Mouse (Mus musculus): ENCODE results near the gene Id4. TPM values are rescaled to one million over a fixed set of nuclear protein-coding genes. Genes with fewer than 3 reads are reported as not detected.

Gene Id4
- polyA plus RNA-seq, 1 experiment from 2014 or later, result 6.6 TPM

DNA sequence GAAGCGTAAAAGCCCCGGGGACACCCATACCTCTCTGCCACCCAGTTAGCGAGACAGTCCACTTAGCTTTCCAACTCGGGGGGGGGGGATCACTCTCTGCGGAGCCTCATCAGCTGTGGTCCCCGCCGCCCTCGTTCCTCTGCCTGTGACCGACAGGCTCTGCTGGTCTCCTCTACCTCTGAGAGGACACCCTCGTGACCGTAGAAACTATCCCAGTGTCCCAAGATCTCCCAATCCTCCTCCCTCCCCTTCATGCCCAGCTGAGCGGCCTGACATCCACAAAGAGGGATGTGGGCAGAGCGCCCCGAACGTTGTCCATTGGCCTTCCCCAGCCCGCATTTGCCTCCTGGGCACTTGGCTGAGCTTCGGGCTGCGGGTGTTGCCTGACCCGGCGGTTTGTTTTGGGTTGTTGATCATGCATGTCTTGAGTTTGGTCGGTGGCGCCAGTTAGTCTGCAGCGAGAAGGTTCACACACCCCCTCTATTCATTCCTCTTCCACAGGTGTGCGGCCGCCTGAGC, 1.5 kb downstream of the Id4 start:
- H3K27me3 ChIP-seq (ENCODE audit: insufficient read depth, poor library complexity, severe bottlenecking), result peaks cover 9% of the 10 kb centered on the region; the same call in 1 of the 2 replicates
- H3K9me3 ChIP-seq, result no peaks in the 10 kb centered on the region
- under 1% methylated on average over 25 of the region's 25 CpGs for WGBS
- no peak for DNase-seq (ENCODE audit: low spot score)
- H3K4me1 ChIP-seq, result peaks cover 15% of the 10 kb centered on the region
- peak overlapping the region; percentile 78 for H3K4me3 ChIP-seq
- H3K36me3 ChIP-seq, result no peaks in the 10 kb centered on the region
- peak overlapping the region; percentile 91 for H3K27ac ChIP-seq

GRCm38 (mm10) chr13:48265029-48265428, 4.0 kb downstream of the Id4 start:
- no peak for DNase-seq (ENCODE audit: low spot score)
- Histone ChIP-seq H3K4me3 (no peak overlapping the region), H3K27ac (no peak overlapping the region), H3K36me3 (no peaks in the 10 kb centered on the region), H3K4me1 (peaks cover 21% of the 10 kb centered on the region), H3K27me3 (ENCODE audit: insufficient read depth, poor library complexity, severe bottlenecking) (peaks cover 9% of the 10 kb centered on the region; the same call in 1 of the 2 replicates), H3K9me3 (no peaks in the 10 kb centered on the region)
- 76% methylated on average over 6 of the region's 6 CpGs for WGBS

GRCm38 (mm10) chr13:48273451-48274069, 12.5 kb downstream of the Id4 start:
- H3K4me3 ChIP-seq, result peak overlapping the region; percentile 54
- H3K9me3 ChIP-seq, result no peaks in the 10 kb centered on the region
- H3K27ac ChIP-seq, result peak overlapping the region; percentile 81
- DNase-seq (ENCODE audit: low spot score), result peak; percentile 76
- no peaks in the 10 kb centered on the region for H3K27me3 ChIP-seq (ENCODE audit: insufficient read depth, poor library complexity, severe bottlenecking)
- no peaks in the 10 kb centered on the region for H3K36me3 ChIP-seq
- 8% methylated on average over 15 of the region's 15 CpGs for WGBS
- H3K4me1 ChIP-seq, result peaks cover 15% of the 10 kb centered on the region; the same call in 1 of the 2 replicates

DNA sequence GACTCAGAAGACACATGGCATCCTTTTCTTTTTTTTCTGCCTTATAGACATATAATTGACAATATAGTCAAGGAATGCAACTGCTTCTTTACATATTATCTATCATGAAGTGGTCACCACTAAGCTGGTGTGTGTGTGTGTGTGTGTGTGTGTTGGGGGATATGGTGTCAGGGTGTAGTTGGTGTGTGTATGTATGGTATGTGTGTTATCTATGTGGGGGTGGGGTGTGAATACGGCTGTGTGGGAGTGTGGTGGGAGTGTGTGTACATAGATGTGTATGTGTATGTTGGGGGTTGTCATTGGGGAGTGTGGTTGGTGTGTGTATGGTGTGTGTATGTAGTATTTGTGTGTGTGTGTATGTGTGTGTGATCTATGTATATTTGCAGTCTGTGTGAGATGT, 13.1 kb downstream of the Id4 start:
- WGBS, result 58% methylated on average over 1 of the region's 1 CpGs

DNA sequence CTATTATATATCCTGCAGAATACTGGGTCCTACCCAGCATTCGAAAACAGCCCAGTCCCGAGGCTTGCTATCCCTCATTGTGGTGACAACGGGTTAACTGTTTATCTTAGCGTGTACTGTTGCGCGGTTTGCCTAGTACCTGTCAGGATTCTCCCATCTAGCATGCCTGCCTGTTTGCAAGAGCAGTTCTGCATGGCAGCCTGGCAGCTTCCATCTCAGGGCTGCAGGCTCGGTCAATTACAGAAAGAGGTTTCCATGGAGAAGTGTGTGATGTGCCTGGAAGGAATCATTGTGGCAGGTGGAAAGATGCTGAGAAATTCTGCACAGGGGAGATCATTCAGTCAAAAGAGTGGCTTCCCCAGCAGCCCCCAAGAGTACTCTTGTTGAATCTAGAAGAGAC, 16.0 kb downstream of the Id4 start:
- 72% methylated on average over 7 of the region's 7 CpGs for WGBS
- no peaks in the 10 kb centered on the region for H3K9me3 ChIP-seq
- H3K4me1 ChIP-seq, result peaks cover 9% of the 10 kb centered on the region; the same call in 1 of the 2 replicates
- H3K27ac ChIP-seq, result no peak overlapping the region
- no peaks in the 10 kb centered on the region for H3K27me3 ChIP-seq (ENCODE audit: insufficient read depth, poor library complexity, severe bottlenecking)
- H3K4me3 ChIP-seq, result no peak overlapping the region
- no peaks in the 10 kb centered on the region for H3K36me3 ChIP-seq
- DNase-seq (ENCODE audit: low spot score), result no peak

More for the DNA sequence above, 13.1 kb downstream of the Id4 start:
- no peak for DNase-seq (ENCODE audit: low spot score)
- no peaks in the 10 kb centered on the region for H3K36me3 ChIP-seq
- no peak overlapping the region for H3K27ac ChIP-seq
- H3K4me3 ChIP-seq, result no peak overlapping the region; the same call in 1 of the 2 replicates
- no peaks in the 10 kb centered on the region for H3K27me3 ChIP-seq (ENCODE audit: insufficient read depth, poor library complexity, severe bottlenecking)
- no peaks in the 10 kb centered on the region for H3K9me3 ChIP-seq
- peaks cover 9% of the 10 kb centered on the region; the same call in 1 of the 2 replicates for H3K4me1 ChIP-seq

DNA sequence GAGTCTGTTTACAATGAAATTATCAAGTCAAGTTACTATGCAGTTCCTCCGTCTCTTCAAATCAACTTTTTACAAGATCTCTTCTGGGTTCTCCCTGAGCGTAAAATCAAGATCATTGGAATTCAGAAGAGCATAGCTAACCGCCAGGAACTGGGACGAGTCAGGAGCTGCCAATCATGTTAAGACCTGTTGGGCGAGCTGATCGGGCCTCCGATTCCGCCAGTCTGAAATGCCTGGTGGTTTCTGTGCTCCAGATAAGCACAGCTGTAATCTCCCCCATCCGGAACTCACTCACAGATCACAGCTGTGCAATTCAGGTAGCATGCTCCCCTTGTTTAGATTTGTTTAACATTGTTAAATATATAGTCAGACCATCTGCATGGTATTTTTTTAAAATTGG, 23.4 kb downstream of the Id4 start:
- no peak overlapping the region for H3K4me3 ChIP-seq
- WGBS, result 45% methylated on average over 9 of the region's 9 CpGs
- H3K27ac ChIP-seq, result no peak overlapping the region
- H3K4me1 ChIP-seq, result 0 out of 2 replicates have a peak, but pooled peaks cover 10% of the 10 kb centered on the region
- H3K9me3 ChIP-seq, result no peaks in the 10 kb centered on the region
- H3K36me3 ChIP-seq, result no peaks in the 10 kb centered on the region
- no peaks in the 10 kb centered on the region for H3K27me3 ChIP-seq (ENCODE audit: insufficient read depth, poor library complexity, severe bottlenecking)
- DNase-seq (ENCODE audit: low spot score), result peak; percentile 16

- DNase-seq (ENCODE audit: low spot score), result no peak
- Histone ChIP-seq H3K27me3 (ENCODE audit: insufficient read depth, poor library complexity, severe bottlenecking) (no peaks in the 10 kb centered on the region), H3K27ac (no peak overlapping the region), H3K9me3 (no peaks in the 10 kb centered on the region), H3K4me1 (0 out of 2 replicates have a peak, but pooled peaks cover 10% of the 10 kb centered on the region), H3K4me3 (no peak overlapping the region), H3K36me3 (no peaks in the 10 kb centered on the region)
- WGBS, result 59% methylated on average over 9 of the region's 9 CpGs
Measured at GRCm38 (mm10) chr13:48284918-48285693, 24.1 kb downstream of the Id4 start.

GRCm38 (mm10) chr13:48290427-48290826, 29.4 kb downstream of the Id4 start:
- no peak overlapping the region for H3K27ac ChIP-seq
- H3K27me3 ChIP-seq (ENCODE audit: insufficient read depth, poor library complexity, severe bottlenecking), result no peaks in the 10 kb centered on the region
- no peaks in the 10 kb centered on the region for H3K36me3 ChIP-seq
- 34% methylated on average over 13 of the region's 13 CpGs for WGBS
- peaks cover 13% of the 10 kb centered on the region; the same call in 1 of the 2 replicates for H3K4me1 ChIP-seq
- DNase-seq (ENCODE audit: low spot score), result no peak
- no peak overlapping the region for H3K4me3 ChIP-seq
- H3K9me3 ChIP-seq, result no peaks in the 10 kb centered on the region

GRCm38 (mm10) chr13:48314500-48314899, 53.5 kb downstream of the Id4 start:
- Histone ChIP-seq H3K9me3 (no peaks in the 10 kb centered on the region), H3K27me3 (ENCODE audit: insufficient read depth, poor library complexity, severe bottlenecking) (peaks cover 8% of the 10 kb centered on the region; the same call in 1 of the 2 replicates), H3K4me1 (peaks cover 20% of the 10 kb centered on the region), H3K4me3 (no peak overlapping the region), H3K36me3 (no peaks in the 10 kb centered on the region), H3K27ac (no peak overlapping the region)
- no peak for DNase-seq (ENCODE audit: low spot score)
- 52% methylated on average over 7 of the region's 7 CpGs for WGBS
